Mouse (Mus musculus): ENCODE results near the gene AL731706.2. TPM values are rescaled to one million over a fixed set of nuclear protein-coding genes. Genes with fewer than 3 reads are reported as not detected.

AL731706.2 gene
- not detected in 2 replicates for polyA plus RNA-seq (2012; rRNA removed; ENCODE audit: low replicate concordance)

DNA sequence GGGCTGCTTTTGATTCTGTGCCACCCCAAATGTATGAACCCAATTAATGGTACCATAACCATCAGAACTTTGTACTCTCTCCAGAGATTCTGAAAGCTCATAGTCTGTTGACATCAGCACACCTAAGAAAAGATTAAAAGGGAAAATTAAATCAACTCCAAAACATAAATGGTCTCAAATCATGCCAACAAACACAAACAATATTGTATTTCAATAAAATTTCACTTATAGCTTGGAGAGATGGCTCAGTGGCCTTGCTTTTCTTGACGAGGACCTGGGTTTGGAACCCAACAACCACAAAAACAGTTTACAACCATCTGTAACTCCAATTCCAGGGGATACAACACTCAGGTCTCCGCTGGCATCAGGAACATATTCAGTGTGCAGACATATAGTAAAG is at the start of gene AL731706.2:
Gene AL731706.2 (minus strand): TSS at position 101 of the 400 bp plus-strand sequence.

DNA sequence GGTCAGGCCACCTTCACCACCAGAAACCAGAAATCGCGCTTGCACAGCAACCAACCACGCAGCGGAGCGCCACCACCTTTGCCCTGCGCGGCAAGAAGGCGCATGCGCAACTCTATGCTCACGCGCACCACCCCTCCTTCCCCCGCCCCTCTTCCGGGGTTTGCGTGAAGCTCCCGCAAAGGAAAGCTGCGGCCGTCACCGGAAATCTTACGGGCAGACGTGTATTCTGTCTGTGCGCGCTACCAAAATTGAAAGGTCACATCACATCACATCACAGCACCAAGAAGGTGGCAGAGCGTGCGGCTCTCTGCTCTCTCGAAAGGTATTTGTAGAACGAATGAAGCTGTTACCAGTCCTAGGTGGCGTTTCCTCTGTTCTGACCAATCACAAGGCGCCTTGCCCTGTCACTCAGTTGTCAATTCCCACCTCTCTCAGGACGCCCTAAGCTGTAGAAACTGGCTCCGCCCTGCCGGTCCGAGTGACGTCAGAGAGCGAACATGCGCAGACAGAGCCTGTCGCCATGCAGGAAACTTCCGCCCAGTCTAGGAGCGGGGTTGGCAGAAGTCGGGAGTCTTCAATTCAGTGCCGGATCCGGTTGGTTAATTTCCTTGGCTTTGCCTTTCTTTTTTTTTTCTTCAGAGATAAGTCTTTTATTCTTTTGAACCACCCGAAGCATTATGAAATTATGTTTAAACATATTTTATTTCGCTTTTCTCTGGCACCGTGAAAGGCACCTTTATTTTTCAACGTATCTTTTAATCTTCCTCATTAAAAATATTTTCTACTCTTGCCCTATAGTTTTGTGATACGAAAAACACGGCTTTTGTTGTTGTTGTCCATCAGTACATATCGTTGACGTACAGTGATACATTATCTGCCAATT is 5.8 kb upstream of the AL731706.2 start, which contains the start of the genes Slx4ip, AL731706.1 and Mkks:
Gene Slx4ip (plus strand): TSS at position 151 of the 883 bp plus-strand sequence.
Gene AL731706.1 (minus strand): TSS at position 322 of the 883 bp plus-strand sequence.
Gene Mkks (minus strand): TSS at position 322 of the 883 bp plus-strand sequence.

Other genes with a start within 250 kb of the AL731706.2 start
- 0.34 TPM in 1 of 2 replicates, not detected in the other for gene Snap25, start 172.2 kb downstream of the AL731706.2 start, polyA plus RNA-seq (2012; rRNA removed; ENCODE audit: low replicate concordance)
- gene Slx4ip, start 5.5 kb upstream of the AL731706.2 start, polyA plus RNA-seq (2012; rRNA removed; ENCODE audit: low replicate concordance): 0.44 and 1.7 TPM in 2 replicates
- 2.0 and 10.1 TPM in 2 replicates for gene AL731706.1, start 5.7 kb upstream of the AL731706.2 start, polyA plus RNA-seq (2012; rRNA removed; ENCODE audit: low replicate concordance)
- 3.5 and 9.0 TPM in 2 replicates for gene Mkks, start 5.7 kb upstream of the AL731706.2 start, polyA plus RNA-seq (2012; rRNA removed; ENCODE audit: low replicate concordance)
- 7.6 and 9.0 TPM in 2 replicates for gene Jag1, start 231.0 kb upstream of the AL731706.2 start, polyA plus RNA-seq (2012; rRNA removed; ENCODE audit: low replicate concordance)